Mouse (Mus musculus): Measurements from ENCODE around the gene Olfr801. TPM values are rescaled to one million over a fixed set of nuclear protein-coding genes. Genes with fewer than 3 reads are reported as not detected.

Olfr801 gene
- total and polyA plus RNA-seq, 3 experiments, result not detected

DNA sequence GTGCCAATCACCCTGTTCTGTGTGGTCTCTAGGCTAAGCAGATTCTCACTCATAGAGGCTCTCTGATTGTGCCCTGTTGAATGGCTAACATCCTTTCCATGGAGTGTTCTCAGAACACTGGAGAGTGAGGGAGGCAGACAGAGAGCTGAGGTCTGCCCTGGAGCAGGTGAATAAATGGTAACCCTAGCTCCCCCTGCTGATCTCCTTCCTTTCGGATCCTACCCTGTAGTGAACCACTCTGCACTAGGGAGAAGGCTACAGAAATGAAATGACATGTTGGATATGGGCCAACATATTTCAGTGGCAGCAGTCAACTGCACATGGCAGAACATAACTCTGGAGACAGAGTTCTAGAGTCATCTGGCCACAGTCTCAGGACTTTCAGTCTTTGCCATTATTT lies 51.9 kb downstream of the Olfr801 start:
- TF ChIP-seq SMC3 (IDR thresholded peaks at IDR 0.05; ENCODE audit: low read depth, low read length), result peak; percentile 37
- no peak for TF ChIP-seq PAX5 (IDR thresholded peaks at IDR 0.05; ENCODE audit: low read length)
- peak; percentile 15 for TF ChIP-seq RAD21 (IDR thresholded peaks at IDR 0.05; ENCODE audit: low read depth, low read length)
- TF ChIP-seq MAX (IDR thresholded peaks at IDR 0.05; ENCODE audit: low read length), result no peak
- TF ChIP-seq CTCF (conservative IDR thresholded peaks at IDR 0.05 in 1 of 2, IDR thresholded peaks at IDR 0.05 in 1 of 2; ENCODE audit: low read depth in 2 of 2, low read length in 2 of 2), result peak in 1 of 2 experiments; percentile 34; a peak in 2 of 4 replicates
- TF ChIP-seq E2F4 (IDR thresholded peaks at IDR 0.05; ENCODE audit: insufficient replicate concordance, low read depth, low read length), result no peak
- no peak for TF ChIP-seq MEF2A (IDR thresholded peaks at IDR 0.05; ENCODE audit: borderline replicate concordance, low read depth, low read length)
- no peak for TF ChIP-seq POLR2AphosphoS2 (IDR thresholded peaks at IDR 0.05; ENCODE audit: low read depth, low read length)
- no peaks in the 10 kb centered on the region for H3K79me2 ChIP-seq (replicated peaks; ENCODE audit: control insufficient read depth, extremely low read depth, insufficient read depth, poor library complexity, severe bottlenecking)
- H3K4me1 ChIP-seq (ENCODE audit: control insufficient read depth in 1 of 2, insufficient read depth in 2 of 2), result no peaks in the 10 kb centered on the region
- no peak overlapping the region for H3K4me3 ChIP-seq (replicated peaks in 1 of 3; ENCODE audit: low read depth in 2 of 3, low read length in 2 of 3, poor library complexity in 1 of 3)
- DNase-seq (ENCODE audit: extremely low read depth), result no peak
- no peaks in the 10 kb centered on the region for H3K9me3 ChIP-seq (replicated peaks; ENCODE audit: low read length)
- dilution Hi-C loops (cut with MboI; ENCODE audit: extremely low pct_ligation_motif_present, extremely low pct_unique_long_range_greater_than_20kb, low sequenced_read_pairs), result no loop called here
- no peak overlapping the region for H3K9ac ChIP-seq (ENCODE audit: insufficient read depth, low read depth)
- no peaks in the 10 kb centered on the region for H3K27me3 ChIP-seq (replicated peaks)
- H3K27ac ChIP-seq (ENCODE audit: insufficient read depth, low read depth), result no peak overlapping the region
- no peaks in the 10 kb centered on the region for H3K36me3 ChIP-seq (replicated peaks in 1 of 2; ENCODE audit: control insufficient read depth in 1 of 2, insufficient read depth in 1 of 2, low read length in 1 of 2)
- in situ Hi-C loops (cut with MboI; ENCODE audit: low pct_ligation_motif_present, low pct_unique_long_range_greater_than_20kb, low sequenced_read_pairs), result no loop called here
- H3K4me2 ChIP-seq (ENCODE audit: insufficient read depth, low read depth, poor library complexity, severe bottlenecking), result no peak overlapping the region

Other genes with a start within 250 kb of the Olfr801 start
Only the 20 nearest of the 27 such genes appear.
- not detected in 2 replicates for gene Olfr790, start 175.4 kb downstream of the Olfr801 start, total RNA-seq (2012; rRNA removed)
- gene Olfr790, start 175.4 kb downstream of the Olfr801 start, total RNA-seq (2014; rRNA removed), result not detected in 2 replicates
- not detected in 2 replicates for gene Olfr790, start 175.4 kb downstream of the Olfr801 start, polyA plus RNA-seq (2012; ENCODE audit: insufficient read length, low read depth)
- gene Olfr791, start 152.1 kb downstream of the Olfr801 start, total RNA-seq (2012; rRNA removed), result not detected in 2 replicates
- gene Olfr791, start 152.1 kb downstream of the Olfr801 start, total RNA-seq (2014; rRNA removed), result not detected in 2 replicates
- gene Olfr791, start 152.1 kb downstream of the Olfr801 start, polyA plus RNA-seq (2012; ENCODE audit: insufficient read length, low read depth), result not detected in 2 replicates
- gene Olfr792, start 134.7 kb downstream of the Olfr801 start, total RNA-seq (2012; rRNA removed), result not detected in 2 replicates
- gene Olfr792, start 134.7 kb downstream of the Olfr801 start, total RNA-seq (2014; rRNA removed), result not detected in 2 replicates
- not detected in 2 replicates for gene Olfr792, start 134.7 kb downstream of the Olfr801 start, polyA plus RNA-seq (2012; ENCODE audit: insufficient read length, low read depth)
- gene Olfr794, start 106.2 kb downstream of the Olfr801 start, total RNA-seq (2012; rRNA removed), result not detected in 2 replicates
- not detected in 2 replicates for gene Olfr794, start 106.2 kb downstream of the Olfr801 start, total RNA-seq (2014; rRNA removed)
- not detected in 2 replicates for gene Olfr794, start 106.2 kb downstream of the Olfr801 start, polyA plus RNA-seq (2012; ENCODE audit: insufficient read length, low read depth)
- not detected in 2 replicates for gene Olfr796, start 61.3 kb downstream of the Olfr801 start, total RNA-seq (2012; rRNA removed)
- not detected in 2 replicates for gene Olfr796, start 61.3 kb downstream of the Olfr801 start, total RNA-seq (2014; rRNA removed)
- gene Olfr796, start 61.3 kb downstream of the Olfr801 start, polyA plus RNA-seq (2012; ENCODE audit: insufficient read length, low read depth), result 0.07 TPM in 1 of 2 replicates, not detected in the other
- gene Olfr798, start 45.9 kb downstream of the Olfr801 start, total RNA-seq (2012; rRNA removed), result not detected in 2 replicates
- not detected in 2 replicates for gene Olfr798, start 45.9 kb downstream of the Olfr801 start, total RNA-seq (2014; rRNA removed)
- gene Olfr798, start 45.9 kb downstream of the Olfr801 start, polyA plus RNA-seq (2012; ENCODE audit: insufficient read length, low read depth), result not detected in 2 replicates
- not detected in 2 replicates for gene Olfr799, start 36.4 kb downstream of the Olfr801 start, total RNA-seq (2012; rRNA removed)
- not detected in 2 replicates for gene Olfr799, start 36.4 kb downstream of the Olfr801 start, total RNA-seq (2014; rRNA removed)
- gene Olfr799, start 36.4 kb downstream of the Olfr801 start, polyA plus RNA-seq (2012; ENCODE audit: insufficient read length, low read depth), result not detected in 2 replicates
- not detected in 2 replicates for gene Olfr800, start 16.2 kb downstream of the Olfr801 start, total RNA-seq (2012; rRNA removed)
- gene Olfr800, start 16.2 kb downstream of the Olfr801 start, total RNA-seq (2014; rRNA removed), result not detected in 2 replicates
- not detected in 2 replicates for gene Olfr800, start 16.2 kb downstream of the Olfr801 start, polyA plus RNA-seq (2012; ENCODE audit: insufficient read length, low read depth)
- not detected in 2 replicates for gene Olfr802, start 14.3 kb upstream of the Olfr801 start, total RNA-seq (2012; rRNA removed)
- not detected in 2 replicates for gene Olfr802, start 14.3 kb upstream of the Olfr801 start, total RNA-seq (2014; rRNA removed)
- not detected in 2 replicates for gene Olfr802, start 14.3 kb upstream of the Olfr801 start, polyA plus RNA-seq (2012; ENCODE audit: insufficient read length, low read depth)
- gene Olfr803, start 20.4 kb upstream of the Olfr801 start, total RNA-seq (2012; rRNA removed), result not detected in 2 replicates
- gene Olfr803, start 20.4 kb upstream of the Olfr801 start, total RNA-seq (2014; rRNA removed), result not detected in 2 replicates
- not detected in 2 replicates for gene Olfr803, start 20.4 kb upstream of the Olfr801 start, polyA plus RNA-seq (2012; ENCODE audit: insufficient read length, low read depth)
- gene Olfr804, start 29.3 kb upstream of the Olfr801 start, total RNA-seq (2012; rRNA removed), result not detected in 2 replicates
- not detected in 2 replicates for gene Olfr804, start 29.3 kb upstream of the Olfr801 start, total RNA-seq (2014; rRNA removed)
- gene Olfr804, start 29.3 kb upstream of the Olfr801 start, polyA plus RNA-seq (2012; ENCODE audit: insufficient read length, low read depth), result not detected in 2 replicates
- gene Olfr805, start 55.5 kb upstream of the Olfr801 start, total RNA-seq (2012; rRNA removed), result not detected in 2 replicates
- gene Olfr805, start 55.5 kb upstream of the Olfr801 start, total RNA-seq (2014; rRNA removed), result not detected in 2 replicates
- not detected in 2 replicates for gene Olfr805, start 55.5 kb upstream of the Olfr801 start, polyA plus RNA-seq (2012; ENCODE audit: insufficient read length, low read depth)
- gene Olfr806, start 68.1 kb upstream of the Olfr801 start, total RNA-seq (2012; rRNA removed), result not detected in 2 replicates
- gene Olfr806, start 68.1 kb upstream of the Olfr801 start, total RNA-seq (2014; rRNA removed), result not detected in 2 replicates
- gene Olfr806, start 68.1 kb upstream of the Olfr801 start, polyA plus RNA-seq (2012; ENCODE audit: insufficient read length, low read depth), result not detected in 2 replicates
- gene Olfr807, start 83.9 kb upstream of the Olfr801 start, total RNA-seq (2012; rRNA removed), result not detected in 2 replicates
- not detected in 2 replicates for gene Olfr807, start 83.9 kb upstream of the Olfr801 start, total RNA-seq (2014; rRNA removed)
- gene Olfr807, start 83.9 kb upstream of the Olfr801 start, polyA plus RNA-seq (2012; ENCODE audit: insufficient read length, low read depth), result not detected in 2 replicates
- not detected in 2 replicates for gene Olfr808, start 91.6 kb upstream of the Olfr801 start, total RNA-seq (2012; rRNA removed)
- gene Olfr808, start 91.6 kb upstream of the Olfr801 start, total RNA-seq (2014; rRNA removed), result not detected in 2 replicates
- not detected in 2 replicates for gene Olfr808, start 91.6 kb upstream of the Olfr801 start, polyA plus RNA-seq (2012; ENCODE audit: insufficient read length, low read depth)
- gene Olfr809, start 100.8 kb upstream of the Olfr801 start, total RNA-seq (2012; rRNA removed), result not detected in 2 replicates
- not detected in 2 replicates for gene Olfr809, start 100.8 kb upstream of the Olfr801 start, total RNA-seq (2014; rRNA removed)
- not detected in 2 replicates for gene Olfr809, start 100.8 kb upstream of the Olfr801 start, polyA plus RNA-seq (2012; ENCODE audit: insufficient read length, low read depth)
- gene Olfr810, start 121.1 kb upstream of the Olfr801 start, total RNA-seq (2012; rRNA removed), result not detected in 2 replicates
- gene Olfr810, start 121.1 kb upstream of the Olfr801 start, total RNA-seq (2014; rRNA removed), result not detected in 2 replicates
- gene Olfr810, start 121.1 kb upstream of the Olfr801 start, polyA plus RNA-seq (2012; ENCODE audit: insufficient read length, low read depth), result not detected in 2 replicates
- gene Olfr811, start 130.5 kb upstream of the Olfr801 start, total RNA-seq (2012; rRNA removed), result not detected in 2 replicates
- gene Olfr811, start 130.5 kb upstream of the Olfr801 start, total RNA-seq (2014; rRNA removed), result not detected in 2 replicates
- gene Olfr811, start 130.5 kb upstream of the Olfr801 start, polyA plus RNA-seq (2012; ENCODE audit: insufficient read length, low read depth), result not detected in 2 replicates
- not detected in 2 replicates for gene Olfr812, start 172.2 kb upstream of the Olfr801 start, total RNA-seq (2012; rRNA removed)
- not detected in 2 replicates for gene Olfr812, start 172.2 kb upstream of the Olfr801 start, total RNA-seq (2014; rRNA removed)
- gene Olfr812, start 172.2 kb upstream of the Olfr801 start, polyA plus RNA-seq (2012; ENCODE audit: insufficient read length, low read depth), result not detected in 2 replicates
- gene Olfr813, start 181.5 kb upstream of the Olfr801 start, total RNA-seq (2012; rRNA removed), result not detected in 2 replicates
- not detected in 2 replicates for gene Olfr813, start 181.5 kb upstream of the Olfr801 start, total RNA-seq (2014; rRNA removed)
- gene Olfr813, start 181.5 kb upstream of the Olfr801 start, polyA plus RNA-seq (2012; ENCODE audit: insufficient read length, low read depth), result not detected in 2 replicates

Data from CH12.LX (cell line).